In genomic region chr1:44102259-44102717, GRCm38 (mm10) we compare ENCODE assay signal across 8 mouse cellular contexts. TPM values are rescaled to one million over a fixed set of nuclear protein-coding genes. Genes with fewer than 3 reads are reported as not detected.
DNase-seq lines count a peak whose midpoint lies in the region; ATAC-seq and TF ChIP-seq lines count a peak whose summit lies in the region.

Tex30 (minus strand) TSS chr1:44102441.

- peak within 1 kb of the TSS; percentile 94 for H3K27ac ChIP-seq in gastrocnemius, adult 2 months
- H3K27ac ChIP-seq in hindbrain, postnatal 0 days = peak within 1 kb of the TSS; percentile 80
- peak within 1 kb of the TSS; percentile 63 for H3K27ac ChIP-seq in left cerebral cortex, adult 2 months

- no peak for TF ChIP-seq CTCF in gastrocnemius, adult 2 months (IDR thresholded peaks at IDR 0.05)
- TF ChIP-seq CTCF in hindbrain, postnatal 0 days (IDR thresholded peaks at IDR 0.05; ENCODE audit: low read depth) = no peak
- TF ChIP-seq CTCF in left cerebral cortex, adult 2 months (IDR thresholded peaks at IDR 0.05) = peak; percentile 4; the same call in 1 of the 2 replicates

- intact Hi-C loops in gastrocnemius, adult 2 months (cut with DNase I) = loop anchor here (1.0 to 5.0 kb wide), 2 partner anchors 16 to 45 kb away; partner anchors contain the start of genes Bivm, Ercc5 and Kdelc1
- intact Hi-C loops in left cerebral cortex, adult 2 months (cut with DNase I) = loop anchor here (1.0 kb wide), 1 partner anchor 16 kb away; the partner anchor contains the start of genes Bivm and Kdelc1

- peak; percentile 93 for ATAC-seq in common myeloid progenitor, adult 5-6 weeks (replicated peaks; ENCODE audit: low read depth, poor library complexity, severe bottlenecking)
- ATAC-seq in hindbrain, postnatal 0 days = peak; percentile 98
- ATAC-seq in megakaryocyte, adult 5-6 weeks (ENCODE audit: poor library complexity, severe bottlenecking) = peak; percentile 94

- peak within 1 kb of the TSS; percentile 72 for H3K9ac ChIP-seq in hindbrain, postnatal 0 days (replicated peaks; ENCODE audit: low read length)

- H3K36me3 ChIP-seq in hindbrain, postnatal 0 days (ENCODE audit: insufficient read depth, low read length) = peaks cover 10% of the 10 kb centered on the region; the same call in 1 of the 2 replicates

- H3K4me2 ChIP-seq in hindbrain, postnatal 0 days (ENCODE audit: low read depth, low read length) = peak within 1 kb of the TSS; percentile 66

- peak; percentile 98 for DNase-seq in ZHBTc4 (ENCODE audit: low read depth, low spot score)
- DNase-seq in gastrocnemius, adult 2 months = peak; percentile 96
- DNase-seq in hindbrain, postnatal 0 days (ENCODE audit: low spot score) = peak; percentile 99
- peak; percentile 93 to 94 for DNase-seq in left cerebral cortex, adult 2 months (ENCODE audit: extremely low spot score in 1 of 2, low spot score in 2 of 2)
- DNase-seq in right cerebral cortex, adult 2 months (ENCODE audit: low spot score in 2 of 2) = peak; percentile 93 to 94
- peak; percentile 95 for DNase-seq in urinary bladder, postnatal 14 days (ENCODE audit: low spot score)

- no peaks in the 10 kb centered on the region for H3K9me3 ChIP-seq in hindbrain, postnatal 0 days (ENCODE audit: low read length)

- under 1% methylated on average over 54 of the region's 55 CpGs for WGBS in hindbrain, postnatal 0 days

- no peaks in the 10 kb centered on the region for H3K4me1 ChIP-seq in hindbrain, postnatal 0 days (ENCODE audit: insufficient read depth, low read length)

- peak within 1 kb of the TSS; percentile 98 for H3K4me3 ChIP-seq in gastrocnemius, adult 2 months
- H3K4me3 ChIP-seq in hindbrain, postnatal 0 days (ENCODE audit: low read length) = peak within 1 kb of the TSS; percentile 92
- H3K4me3 ChIP-seq in left cerebral cortex, adult 2 months = peak within 1 kb of the TSS; percentile 73

- no peaks in the 10 kb centered on the region for H3K27me3 ChIP-seq in hindbrain, postnatal 0 days (ENCODE audit: insufficient read depth, low read length)

RNA-seq across cellular contexts. Expression of gene Tex30, which starts in this region (rescaled TPM):
- total RNA-seq in common myeloid progenitor, adult 5-6 weeks (2017) = 86.0 and 92.4 TPM in 2 replicates
- total RNA-seq in gastrocnemius, adult 2 months (2021) = 1 to 10 TPM; 4.9 to 6.1 TPM
- total RNA-seq in hindbrain, postnatal 0 days (2014; rRNA removed) = 10.6 and 14.2 TPM in 2 replicates
- 44.0 and 47.5 TPM in 2 replicates for polyA plus RNA-seq in hindbrain, postnatal 0 days (2015; fragmentation: Nextera tagmentation; extraction: Ambion mirVana)
- 10 to 100 TPM in 1 of 2 experiments, 1 to 10 TPM in 1; 9.6 to 10.5 TPM for total RNA-seq in left cerebral cortex, adult 2 months (2021)
- total RNA-seq in megakaryocyte, adult 5-6 weeks (2015) = 36.1 and 61.6 TPM in 2 replicates
- total RNA-seq in megakaryocyte, adult 5-6 weeks (2017) = 29.3 TPM in 2 replicates

Comparison
In these comparisons a context has a peak if more than half of its experiments do, and no peak if none do; other contexts are left out.
1. Peak in every context shown above with its lines: DNase-seq, ATAC-seq, H3K4me3 ChIP-seq and H3K27ac ChIP-seq.